Mouse (Mus musculus) fat pad, adult 2 months (tissue): ENCODE measurements around the gene Shld1.

Experiments
- DNase-seq: peaks from one replicate; pipeline ENCODE4 v3.0.0-alpha.2; 2011; ENCODE audit warnings: low read depth, low spot score; ENCODE audit errors: extremely low read depth

Gene Shld1

GRCm38 (mm10) chr2:132721844-132722243, 35.1 kb downstream of the Shld1 start:
- no peak for DNase-seq

DNA sequence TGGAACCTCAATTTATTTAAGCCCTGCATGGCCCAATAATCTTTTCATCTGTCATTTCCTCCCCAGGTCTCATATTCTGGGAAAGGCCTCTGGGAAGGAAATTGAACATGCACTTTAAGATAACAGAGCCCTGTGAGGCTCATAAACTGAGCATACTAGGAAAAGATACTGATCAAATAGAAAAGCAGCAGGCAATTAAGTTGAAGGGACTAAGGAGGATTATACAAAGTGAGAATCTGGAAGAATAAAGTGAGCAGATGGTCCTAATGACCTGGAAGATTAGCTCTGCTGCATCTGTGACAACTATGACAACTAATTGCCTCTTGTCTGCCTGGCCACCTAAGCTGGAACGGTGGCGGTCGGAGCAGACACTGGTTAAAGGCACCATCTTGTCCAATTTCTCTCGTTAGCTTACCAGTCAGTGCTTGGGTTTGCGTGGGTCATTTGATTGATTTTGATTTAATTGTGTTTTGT, 37.3 kb downstream of the Shld1 start:
- DNase-seq: no peak

- no peak for DNase-seq
Measured at GRCm38 (mm10) chr2:132724561-132724960, 37.8 kb downstream of the Shld1 start.

- DNase-seq: no peak
Measured at GRCm38 (mm10) chr2:132725376-132725905, 38.7 kb downstream of the Shld1 start.

- DNase-seq: no peak
Measured at GRCm38 (mm10) chr2:132726156-132726555, 39.4 kb downstream of the Shld1 start.

GRCm38 (mm10) chr2:132732940-132733339, 46.2 kb downstream of the Shld1 start:
- no peak for DNase-seq

DNA sequence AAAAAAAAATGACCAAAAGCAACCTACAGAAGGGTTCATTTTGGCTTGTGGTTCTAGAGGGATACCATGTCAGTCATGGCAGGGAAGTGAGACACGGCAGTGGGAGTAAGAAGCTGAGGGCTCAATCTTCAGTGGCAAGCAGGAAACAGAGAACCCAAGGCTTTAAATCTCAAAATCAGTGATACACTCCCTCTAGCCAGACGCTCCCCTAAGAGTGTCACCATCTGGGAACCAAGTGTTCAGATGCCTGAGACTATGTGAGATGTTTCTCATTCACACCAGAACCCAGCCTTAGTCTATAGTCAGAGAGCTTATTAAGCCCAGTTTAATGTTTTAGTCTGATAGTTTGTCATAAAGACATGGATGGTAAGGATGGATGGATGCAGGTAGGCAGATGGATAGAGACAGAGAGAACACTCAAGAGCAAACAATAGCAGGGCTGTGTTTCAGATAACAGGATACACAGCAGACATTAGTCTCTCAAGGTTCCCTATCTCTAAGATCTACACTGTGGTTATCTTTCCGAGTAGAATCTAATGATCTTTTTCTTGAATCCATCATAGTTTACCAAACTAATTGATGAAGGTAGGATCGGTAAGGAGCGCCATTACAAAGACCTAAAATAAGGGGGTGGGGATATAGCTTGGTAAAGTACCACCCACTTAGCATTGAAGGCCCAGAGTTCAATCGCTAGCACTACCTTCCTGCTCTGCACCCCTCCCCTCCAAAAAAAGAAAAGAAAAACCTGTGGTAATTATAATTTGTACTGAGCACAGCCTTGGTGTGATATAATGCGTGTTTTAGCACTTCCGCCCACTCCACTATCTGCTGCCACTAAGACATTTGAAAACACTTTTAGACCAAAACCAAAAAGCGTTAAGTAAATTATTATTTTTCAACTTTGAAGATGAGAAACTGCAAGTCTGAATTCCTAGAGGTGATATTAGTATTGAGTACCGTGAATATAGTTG, 47.2 kb downstream of the Shld1 start:
- no peak for DNase-seq

- DNase-seq: no peak
Measured at GRCm38 (mm10) chr2:132738816-132739432, 52.2 kb downstream of the Shld1 start.

GRCm38 (mm10) chr2:132741862-132742347, 55.2 kb downstream of the Shld1 start:
- DNase-seq: no peak

GRCm38 (mm10) chr2:132744866-132745265, 58.1 kb downstream of the Shld1 start:
- no peak for DNase-seq

DNA sequence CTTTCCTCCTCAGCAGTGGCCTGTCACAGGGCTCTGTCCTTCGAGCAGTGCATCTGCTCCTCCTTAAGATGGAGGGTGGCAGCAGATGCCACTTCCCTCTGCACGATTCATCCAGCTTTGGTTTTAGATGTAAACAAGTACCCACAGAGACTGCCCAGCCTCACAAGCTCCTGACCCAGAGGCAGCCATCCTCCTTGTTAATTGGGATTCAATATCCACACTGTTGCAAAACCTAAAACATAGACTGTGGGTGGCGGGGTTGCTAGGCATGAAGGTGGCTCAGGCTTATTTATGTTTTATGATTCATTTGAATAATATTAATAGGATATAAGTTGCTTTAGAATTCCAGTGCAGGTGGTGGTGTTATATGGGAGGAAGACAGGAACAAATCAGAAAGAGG, 59.4 kb downstream of the Shld1 start:
- DNase-seq: no peak

DNA sequence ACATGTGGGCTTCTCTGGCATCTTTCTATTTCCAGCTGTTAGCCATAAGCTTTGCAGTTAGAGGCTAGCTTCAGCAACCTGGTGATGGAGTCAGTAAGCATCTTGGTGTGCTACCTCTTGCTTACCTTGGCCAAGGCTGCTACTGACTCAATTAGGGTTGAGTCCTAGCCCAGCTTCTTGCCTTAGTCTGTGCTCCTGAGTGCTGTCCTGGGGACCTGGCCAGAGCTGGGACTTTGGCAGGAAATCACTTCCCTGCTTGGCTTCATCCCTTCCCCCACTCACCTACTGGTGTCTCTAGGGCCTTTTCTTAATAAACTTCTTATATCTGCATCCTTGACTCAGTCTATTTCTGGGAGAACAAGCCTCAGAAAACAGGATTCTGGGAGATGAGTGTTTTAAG, 64.0 kb downstream of the Shld1 start:
- no peak for DNase-seq

DNA sequence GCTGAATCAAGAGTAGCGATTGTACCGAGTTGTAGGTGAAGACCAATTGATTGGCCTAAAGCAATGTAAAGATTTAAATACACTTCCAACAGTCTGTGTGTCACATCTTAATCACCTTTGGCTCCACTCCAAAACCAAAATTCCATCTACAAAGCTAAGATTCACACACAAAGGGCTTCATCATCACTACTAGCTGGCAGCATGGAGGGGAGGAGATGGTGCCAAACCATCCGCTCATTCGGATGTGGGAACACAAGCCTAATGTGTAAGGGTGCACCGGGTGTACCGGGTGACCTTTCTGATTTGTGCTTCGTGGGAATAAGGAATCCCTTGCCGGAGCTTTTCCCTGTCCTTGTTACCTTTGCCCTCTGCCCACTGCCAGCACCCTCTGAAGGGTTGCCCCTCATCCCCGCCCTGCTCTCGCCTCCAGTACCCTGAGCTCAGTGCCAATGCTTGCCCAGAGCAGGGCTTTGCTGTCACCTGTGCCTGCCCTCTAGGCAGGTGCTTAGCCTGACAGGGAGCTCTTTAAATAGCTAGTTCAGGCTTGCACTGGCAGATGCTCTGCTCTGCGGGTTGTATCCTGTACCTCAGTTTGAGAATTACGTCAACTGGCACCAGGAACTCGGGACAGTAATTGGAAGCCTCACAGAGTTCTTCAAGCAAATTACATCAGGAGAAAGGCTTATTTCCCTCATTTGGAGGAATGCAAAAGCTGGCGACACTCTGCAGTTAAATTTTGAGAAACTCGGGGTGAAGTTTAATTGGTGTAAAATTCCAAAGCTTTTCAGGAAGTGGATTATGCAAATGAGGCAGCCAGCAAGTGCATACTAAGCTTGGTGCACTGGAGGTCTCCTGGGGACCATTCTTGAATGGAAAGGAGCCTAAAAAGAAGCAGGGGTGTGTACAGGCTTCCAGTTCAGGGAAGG, 64.7 kb downstream of the Shld1 start:
- DNase-seq: peak; percentile 83

GRCm38 (mm10) chr2:132752398-132752797, 65.7 kb downstream of the Shld1 start:
- no peak for DNase-seq

DNA sequence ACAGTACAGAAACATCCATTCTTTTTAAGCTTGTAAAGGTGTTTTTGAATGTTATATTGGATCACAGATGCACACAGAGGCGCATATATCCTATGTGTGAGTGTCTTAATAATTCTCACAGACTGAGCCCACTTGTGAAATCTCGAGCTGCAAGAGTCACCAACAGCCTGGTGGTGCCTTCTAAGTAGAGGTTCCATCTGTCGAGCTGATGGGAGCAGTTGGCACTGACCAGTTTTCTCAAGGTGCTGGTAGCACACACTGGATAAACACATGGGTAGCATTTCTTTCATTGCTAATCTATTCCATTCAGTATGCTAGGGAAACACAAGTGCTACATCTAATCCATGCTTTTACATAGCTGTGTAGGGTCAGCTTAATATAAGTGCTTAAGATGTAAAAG, 66.4 kb downstream of the Shld1 start:
- DNase-seq: no peak

DNA sequence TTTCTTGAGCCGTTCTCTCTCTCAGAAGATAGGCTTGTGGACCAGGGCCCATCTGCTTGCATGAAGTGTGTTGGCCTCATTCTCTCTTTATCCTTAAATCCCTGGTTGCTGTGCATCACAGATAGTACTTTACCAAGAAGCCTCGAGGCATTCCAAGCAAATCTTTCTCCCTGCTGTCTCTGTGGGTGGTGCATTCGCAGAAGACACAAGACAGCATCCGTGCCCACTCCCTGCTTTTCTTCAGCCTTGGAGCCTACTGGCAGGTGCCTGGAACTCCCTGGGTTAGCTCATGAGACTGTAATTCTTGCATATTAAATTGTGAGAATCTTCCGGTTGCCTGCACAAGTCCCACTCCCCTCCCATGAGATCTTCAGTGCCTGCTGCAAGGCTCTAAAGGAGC, 71.2 kb downstream of the Shld1 start:
- no peak for DNase-seq

GRCm38 (mm10) chr2:132770822-132771221, 84.1 kb downstream of the Shld1 start:
- DNase-seq: no peak

DNA sequence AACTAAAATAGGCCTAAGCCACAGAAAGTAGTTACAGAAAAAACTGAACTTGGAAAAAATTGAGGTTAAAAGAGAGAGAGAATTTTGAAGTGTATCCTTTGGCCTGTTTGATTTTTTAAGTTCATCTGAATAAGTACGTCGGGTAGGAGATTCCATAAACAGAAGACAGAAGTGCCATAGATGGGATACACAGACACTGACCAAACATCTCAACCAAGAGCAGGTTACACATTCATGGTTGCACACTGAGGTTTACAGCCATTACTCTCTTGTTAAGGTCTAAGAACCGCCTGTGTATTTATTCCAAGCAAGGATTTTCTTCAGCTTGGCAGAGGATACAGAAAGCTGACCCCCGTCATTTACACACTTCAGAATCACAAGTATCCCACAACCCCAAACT, 94.2 kb downstream of the Shld1 start, which contains the start of gene Chgb:
Gene Chgb, plus strand, starts transcription at position 301 of the 400 bp plus-strand sequence.
- DNase-seq: no peak

- no peak for DNase-seq
Measured at GRCm38 (mm10) chr2:132781439-132782068, 94.8 kb downstream of the Shld1 start.

DNA sequence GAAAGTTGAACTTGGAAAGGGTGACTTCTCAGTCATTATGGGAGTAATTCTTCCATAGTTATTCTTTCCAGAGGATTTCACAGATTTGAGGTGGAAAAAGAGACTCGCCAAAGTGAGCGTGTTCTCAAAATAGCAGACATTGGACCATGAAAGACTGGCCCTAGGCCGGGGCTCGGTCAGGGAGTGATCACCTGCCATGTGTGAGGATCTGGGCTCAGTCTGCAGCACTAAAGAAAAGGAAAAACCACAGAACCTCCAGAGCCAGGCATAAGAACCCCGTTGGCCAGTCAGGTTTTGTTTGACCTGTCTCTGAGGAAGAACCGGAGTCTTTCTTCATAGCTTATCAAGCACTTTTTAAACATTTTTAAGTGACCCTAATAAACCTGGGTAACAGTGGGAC, 97.3 kb downstream of the Shld1 start:
- no peak for DNase-seq
